Mouse (Mus musculus) R1 (cell line): Measurements from ENCODE around the gene Tpi1.

Experiments used
- DNase-seq: peaks from one replicate; pipeline ENCODE4 v3.0.0-alpha.2; 2018; ENCODE audit warnings: low read depth, low spot score

Tpi1 gene

GRCm38 (mm10) chr6:124779222-124779983 lies 34.7 kb downstream of the Tpi1 start, which contains the start of gene Lrrc23:
TSS of gene Lrrc23 (minus strand) at chr6:124779727.
- peak; percentile 94 for DNase-seq

DNA sequence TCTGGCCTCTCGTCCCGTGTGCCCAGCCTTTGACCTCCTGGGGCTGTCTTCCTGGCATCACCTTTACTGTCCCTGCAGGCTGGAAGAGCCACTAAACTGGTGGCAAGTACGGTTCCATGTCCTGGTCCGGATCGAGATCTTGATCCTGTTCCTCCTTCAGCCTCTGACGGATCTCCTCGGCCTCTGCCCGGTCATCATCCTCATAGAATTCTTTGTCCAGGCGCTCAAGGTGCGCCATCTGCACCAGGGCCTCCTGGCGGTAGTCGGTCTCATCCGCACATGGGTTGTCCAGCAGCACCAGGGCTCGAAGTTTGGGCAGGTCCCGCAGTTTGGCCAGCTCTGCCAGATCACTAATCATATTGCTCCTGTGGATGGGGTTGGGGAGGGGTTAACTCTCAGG lies 43.6 kb downstream of the Tpi1 start:
- DNase-seq: no peak

GRCm38 (mm10) chr6:124770013-124770412 lies 44.1 kb downstream of the Tpi1 start:
- DNase-seq: no peak

- DNase-seq: peak; percentile 48
Observed at GRCm38 (mm10) chr6:124769101-124769765, 44.9 kb downstream of the Tpi1 start, which contains the start of gene Eno2. TSS of gene Eno2 (minus strand) at chr6:124769673.

DNA sequence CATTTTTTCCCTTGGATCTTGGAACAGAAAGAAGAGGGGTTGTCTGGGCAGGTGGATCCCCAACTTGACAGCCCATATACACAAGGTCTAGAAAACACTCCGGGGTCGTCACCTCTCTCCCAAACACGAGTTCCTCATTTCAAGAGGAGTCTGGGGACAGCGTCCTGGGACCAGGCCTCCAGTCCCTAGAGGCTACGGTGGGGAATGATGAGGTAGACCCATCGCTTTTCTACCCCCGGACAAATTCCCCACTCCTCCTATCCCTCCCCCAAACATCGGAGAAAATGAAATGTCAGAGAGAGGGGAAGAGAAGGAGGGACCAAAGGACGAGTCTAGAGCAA lies 45.4 kb downstream of the Tpi1 start:
- DNase-seq: no peak

- DNase-seq: peak; percentile 84
Observed at GRCm38 (mm10) chr6:124767920-124768703, 46.0 kb downstream of the Tpi1 start.

DNA sequence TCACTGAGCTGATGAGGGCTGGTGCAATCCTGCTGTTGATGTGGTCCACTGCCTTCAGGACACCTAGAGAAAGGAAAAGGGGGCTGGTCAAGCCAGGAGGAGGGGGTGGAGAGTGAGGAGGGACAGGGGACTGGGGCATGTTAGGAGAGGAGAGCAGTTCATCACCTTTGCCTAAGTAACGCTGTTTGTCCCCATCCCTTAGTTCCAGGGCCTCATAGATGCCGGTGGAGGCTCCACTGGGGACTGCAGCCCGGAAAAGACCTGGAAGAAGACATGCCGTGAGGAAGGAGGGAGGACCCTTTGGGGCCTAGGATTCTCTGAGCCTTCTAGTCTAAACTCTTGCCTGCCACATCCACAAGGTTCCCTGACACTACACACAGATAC lies 46.6 kb downstream of the Tpi1 start:
- no peak for DNase-seq

- no peak for DNase-seq
Observed at GRCm38 (mm10) chr6:124765951-124766350, 48.1 kb downstream of the Tpi1 start.
